Mouse (Mus musculus): ENCODE results near the gene Exoc4. TPM values are rescaled to one million over a fixed set of nuclear protein-coding genes. Genes with fewer than 3 reads are reported as not detected.
A peak's percentile ranks its signal among the peaks of the same experiment; 100 is the strongest.

Exoc4 gene
- polyA plus RNA-seq, 1 experiment from 2014 or later = 39.2 TPM

- Histone ChIP-seq H3K9me3 (no peaks in the 10 kb centered on the region), H3K36me3 (replicated peaks) (no peaks in the 10 kb centered on the region), H3K27ac (no peak overlapping the region), H3K4me3 (no peak overlapping the region), H3K27me3 (ENCODE audit: poor library complexity, severe bottlenecking) (no peaks in the 10 kb centered on the region), H3K4me1 (no peaks in the 10 kb centered on the region)
- no peak for DNase-seq (ENCODE audit: extremely low spot score, low spot score)
- WGBS = 82% methylated on average over 6 of the region's 6 CpGs
Observed at GRCm38 (mm10) chr6:33823777-33824302, 575.0 kb downstream of the Exoc4 start.

- no peaks in the 10 kb centered on the region for H3K9me3 ChIP-seq
- no peak overlapping the region for H3K27ac ChIP-seq
- no peak for DNase-seq (ENCODE audit: extremely low spot score, low spot score)
- WGBS = 88% methylated on average over 6 of the region's 6 CpGs
- no peak overlapping the region for H3K4me3 ChIP-seq
- H3K27me3 ChIP-seq (ENCODE audit: poor library complexity, severe bottlenecking) = no peaks in the 10 kb centered on the region
- H3K4me1 ChIP-seq = peaks cover 7% of the 10 kb centered on the region
- no peaks in the 10 kb centered on the region for H3K36me3 ChIP-seq (replicated peaks)
Observed at GRCm38 (mm10) chr6:33828499-33828898, 579.6 kb downstream of the Exoc4 start.

- H3K27me3 ChIP-seq (ENCODE audit: poor library complexity, severe bottlenecking) = no peaks in the 10 kb centered on the region
- no peak overlapping the region for H3K4me3 ChIP-seq
- H3K27ac ChIP-seq = no peak overlapping the region
- 92% methylated on average over 4 of the region's 4 CpGs for WGBS
- DNase-seq (ENCODE audit: extremely low spot score, low spot score) = no peak
- H3K4me1 ChIP-seq = peaks cover 11% of the 10 kb centered on the region
- H3K36me3 ChIP-seq (replicated peaks) = no peaks in the 10 kb centered on the region
- no peaks in the 10 kb centered on the region for H3K9me3 ChIP-seq
Observed at GRCm38 (mm10) chr6:33829261-33829660, 580.4 kb downstream of the Exoc4 start.

GRCm38 (mm10) chr6:33831276-33831675 is 582.4 kb downstream of the Exoc4 start:
- H3K27me3 ChIP-seq (ENCODE audit: poor library complexity, severe bottlenecking) = no peaks in the 10 kb centered on the region
- H3K4me1 ChIP-seq = peaks cover 12% of the 10 kb centered on the region
- 87% methylated on average over 3 of the region's 3 CpGs for WGBS
- DNase-seq (ENCODE audit: extremely low spot score, low spot score) = no peak
- no peaks in the 10 kb centered on the region for H3K36me3 ChIP-seq (replicated peaks)
- no peaks in the 10 kb centered on the region for H3K9me3 ChIP-seq
- H3K27ac ChIP-seq = no peak overlapping the region
- H3K4me3 ChIP-seq = no peak overlapping the region

- WGBS = 75% methylated on average over 4 of the region's 4 CpGs
Observed at GRCm38 (mm10) chr6:33832978-33833377, 584.1 kb downstream of the Exoc4 start.

GRCm38 (mm10) chr6:33836048-33836780 is 587.3 kb downstream of the Exoc4 start:
- H3K4me3 ChIP-seq = no peak overlapping the region
- no peaks in the 10 kb centered on the region for H3K27me3 ChIP-seq (ENCODE audit: poor library complexity, severe bottlenecking)
- no peaks in the 10 kb centered on the region for H3K36me3 ChIP-seq (replicated peaks)
- no peaks in the 10 kb centered on the region for H3K9me3 ChIP-seq
- H3K27ac ChIP-seq = no peak overlapping the region
- H3K4me1 ChIP-seq = peaks cover 12% of the 10 kb centered on the region
- 91% methylated on average over 3 of the region's 3 CpGs for WGBS
- no peak for DNase-seq (ENCODE audit: extremely low spot score, low spot score)

More at GRCm38 (mm10) chr6:33832978-33833377, 584.1 kb downstream of the Exoc4 start:
- no peak for DNase-seq (ENCODE audit: extremely low spot score, low spot score)
- Histone ChIP-seq H3K9me3 (no peaks in the 10 kb centered on the region), H3K4me1 (peaks cover 12% of the 10 kb centered on the region), H3K27ac (no peak overlapping the region), H3K36me3 (replicated peaks) (no peaks in the 10 kb centered on the region), H3K27me3 (ENCODE audit: poor library complexity, severe bottlenecking) (no peaks in the 10 kb centered on the region), H3K4me3 (no peak overlapping the region)

GRCm38 (mm10) chr6:33842901-33843300 is 594.0 kb downstream of the Exoc4 start:
- H3K27ac ChIP-seq = no peak overlapping the region
- 9% methylated on average over 1 of the region's 1 CpGs for WGBS
- H3K4me3 ChIP-seq = no peak overlapping the region
- no peaks in the 10 kb centered on the region for H3K9me3 ChIP-seq
- H3K36me3 ChIP-seq (replicated peaks) = no peaks in the 10 kb centered on the region
- H3K4me1 ChIP-seq = peaks cover 33% of the 10 kb centered on the region
- H3K27me3 ChIP-seq (ENCODE audit: poor library complexity, severe bottlenecking) = no peaks in the 10 kb centered on the region
- peak; percentile 15 for DNase-seq (ENCODE audit: extremely low spot score, low spot score)

GRCm38 (mm10) chr6:33859049-33859448 is 610.2 kb downstream of the Exoc4 start:
- WGBS = 88% methylated on average over 3 of the region's 3 CpGs
- no peaks in the 10 kb centered on the region for H3K36me3 ChIP-seq (replicated peaks)

GRCm38 (mm10) chr6:33865752-33866151 is 616.9 kb downstream of the Exoc4 start:
- Histone ChIP-seq H3K27me3 (ENCODE audit: poor library complexity, severe bottlenecking) (no peaks in the 10 kb centered on the region), H3K4me1 (peaks cover 10% of the 10 kb centered on the region), H3K36me3 (replicated peaks) (no peaks in the 10 kb centered on the region), H3K27ac (no peak overlapping the region), H3K4me3 (no peak overlapping the region), H3K9me3 (no peaks in the 10 kb centered on the region)
- DNase-seq (ENCODE audit: extremely low spot score, low spot score) = no peak
- WGBS = 84% methylated on average over 3 of the region's 3 CpGs

More at GRCm38 (mm10) chr6:33859049-33859448, 610.2 kb downstream of the Exoc4 start:
- Histone ChIP-seq H3K27ac (no peak overlapping the region), H3K9me3 (no peaks in the 10 kb centered on the region), H3K4me1 (peaks cover 7% of the 10 kb centered on the region; the same call in 1 of the 2 replicates), H3K27me3 (ENCODE audit: poor library complexity, severe bottlenecking) (no peaks in the 10 kb centered on the region), H3K4me3 (no peak overlapping the region)
- no peak for DNase-seq (ENCODE audit: extremely low spot score, low spot score)

- no peak for DNase-seq (ENCODE audit: extremely low spot score, low spot score)
- H3K9me3 ChIP-seq = no peaks in the 10 kb centered on the region
- peaks cover 23% of the 10 kb centered on the region for H3K4me1 ChIP-seq
- no peaks in the 10 kb centered on the region for H3K36me3 ChIP-seq (replicated peaks)
- no peak overlapping the region for H3K27ac ChIP-seq
- no peak overlapping the region for H3K4me3 ChIP-seq
- 93% methylated on average over 3 of the region's 3 CpGs for WGBS
- H3K27me3 ChIP-seq (ENCODE audit: poor library complexity, severe bottlenecking) = no peaks in the 10 kb centered on the region
Observed at GRCm38 (mm10) chr6:33866901-33867580, 618.2 kb downstream of the Exoc4 start.

GRCm38 (mm10) chr6:33869251-33869650 is 620.4 kb downstream of the Exoc4 start:
- DNase-seq (ENCODE audit: extremely low spot score, low spot score) = no peak
- no peaks in the 10 kb centered on the region for H3K9me3 ChIP-seq
- H3K4me3 ChIP-seq = no peak overlapping the region
- no peak overlapping the region for H3K27ac ChIP-seq
- H3K27me3 ChIP-seq (ENCODE audit: poor library complexity, severe bottlenecking) = no peaks in the 10 kb centered on the region
- 88% methylated on average over 3 of the region's 3 CpGs for WGBS
- peaks cover 39% of the 10 kb centered on the region for H3K4me1 ChIP-seq
- H3K36me3 ChIP-seq (replicated peaks) = no peaks in the 10 kb centered on the region

GRCm38 (mm10) chr6:33870468-33871142 is 621.7 kb downstream of the Exoc4 start:
- H3K27me3 ChIP-seq (ENCODE audit: poor library complexity, severe bottlenecking) = no peaks in the 10 kb centered on the region
- 53% methylated on average over 9 of the region's 9 CpGs for WGBS
- DNase-seq (ENCODE audit: extremely low spot score, low spot score) = no peak
- H3K4me3 ChIP-seq = no peak overlapping the region
- peak overlapping the region; percentile 44; the same call in 1 of the 2 replicates for H3K27ac ChIP-seq
- peaks cover 52% of the 10 kb centered on the region for H3K4me1 ChIP-seq
- no peaks in the 10 kb centered on the region for H3K9me3 ChIP-seq
- no peaks in the 10 kb centered on the region for H3K36me3 ChIP-seq (replicated peaks)

Measured in forebrain, embryonic 10.5 days (tissue).